Mouse (Mus musculus) limb, embryonic 14.5 days (tissue): Measurements from ENCODE around the gene Card19. TPM values are rescaled to one million over a fixed set of nuclear protein-coding genes. Genes with fewer than 3 reads are reported as not detected.

ENCODE experiments used
- ATAC-seq: fragments of 200-750 bp; cut with Nextera tagmentation; 2 replicates; pipeline ENCODE4 v1.8.0; 2017; ENCODE audit warnings: low read depth, moderate number of reproducible peaks, moderate TSS enrichment; ENCODE audit not compliant: low FRiP score
- DNase-seq: peaks from one replicate; pipeline ENCODE4 v3.0.0-alpha.2; 2015; ENCODE audit warnings: low spot score
- H3K27ac ChIP-seq: fragments of 300-500 bp; sonication (generic); replicated peaks from 2 replicates; pipeline ENCODE4 v1.5.1; 2014; ENCODE audit warnings: low read depth, mild to moderate bottlenecking, low read length, moderate library complexity, mixed read lengths
- H3K27me3 ChIP-seq: fragments of 300-500 bp; sonication (generic); 2 replicates; pipeline ENCODE4 v1.6.1; 2014; ENCODE audit warnings: low read length, mixed read lengths; ENCODE audit not compliant: control insufficient read depth, insufficient read depth
- H3K36me3 ChIP-seq: fragments of 300-500 bp; sonication (generic); 2 replicates; pipeline ENCODE4 v1.6.1; 2014; ENCODE audit warnings: mild to moderate bottlenecking, low read length, moderate library complexity, mixed read lengths; ENCODE audit not compliant: control insufficient read depth, insufficient read depth
- H3K4me1 ChIP-seq: fragments of 300-500 bp; sonication (generic); 2 replicates; pipeline ENCODE4 v1.6.1; 2014; ENCODE audit warnings: antibody characterized with exemption, low read length, mixed read lengths; ENCODE audit not compliant: control insufficient read depth, insufficient read depth
- H3K4me2 ChIP-seq: fragments of 300-500 bp; sonication (generic); replicated peaks from 2 replicates; pipeline ENCODE4 v1.6.1; 2014; ENCODE audit warnings: low read depth, mild to moderate bottlenecking, low read length, moderate library complexity; ENCODE audit not compliant: severe bottlenecking
- H3K4me3 ChIP-seq: fragments of 300-500 bp; sonication (generic); replicated peaks from 2 replicates; pipeline ENCODE4 v1.5.1; 2014; ENCODE audit warnings: low read length
- H3K9ac ChIP-seq: fragments of 300-500 bp; sonication (generic); 2 replicates; pipeline ENCODE4 v1.6.1; 2014; ENCODE audit warnings: mild to moderate bottlenecking, low read depth, low read length, moderate library complexity; ENCODE audit not compliant: severe bottlenecking
- H3K9me3 ChIP-seq: fragments of 300-500 bp; sonication (generic); 2 replicates; pipeline ENCODE4 v1.6.1; 2016; ENCODE audit warnings: low read length; ENCODE audit not compliant: control insufficient read depth
- POLR2A ChIP-seq: fragments of 200-500 bp; IDR thresholded peaks from 2 replicates; pipeline ENCODE4 v1.8.0; 2012; ENCODE audit warnings: inconsistent platforms, mild to moderate bottlenecking, moderate library complexity, borderline replicate concordance; ENCODE audit not compliant: insufficient read depth, insufficient read length; ENCODE audit errors: extremely low read depth
- WGBS: fragments of 180-500 bp; shearing (Covaris S2); extraction: QIAGEN DNeasy Blood & Tissue Kit; methylation state at CpG from one replicate; pipeline ENCODE4 v1.1.7; 2014; 5-methylcytosine and 5-hydroxymethylcytosine counted together
- polyA plus RNA-seq, 2 experiments: library from polyadenylated mRNA; depleted of rRNA in 1 of 2; stranded (reverse) in 1 of 2; unstranded in 1 of 2; fragments of >200 nt; fragmentation: Nextera tagmentation in 1 of 2; extraction: Ambion mirVana in 1 of 2; gene quantifications; 2 replicates each; pipeline versions ENCODE4 v1.2.1 to v1.2.3; 2012 to 2014

The Card19 gene
- polyA plus RNA-seq, 2 experiments, result 67.1 to 71.3 TPM

DNA sequence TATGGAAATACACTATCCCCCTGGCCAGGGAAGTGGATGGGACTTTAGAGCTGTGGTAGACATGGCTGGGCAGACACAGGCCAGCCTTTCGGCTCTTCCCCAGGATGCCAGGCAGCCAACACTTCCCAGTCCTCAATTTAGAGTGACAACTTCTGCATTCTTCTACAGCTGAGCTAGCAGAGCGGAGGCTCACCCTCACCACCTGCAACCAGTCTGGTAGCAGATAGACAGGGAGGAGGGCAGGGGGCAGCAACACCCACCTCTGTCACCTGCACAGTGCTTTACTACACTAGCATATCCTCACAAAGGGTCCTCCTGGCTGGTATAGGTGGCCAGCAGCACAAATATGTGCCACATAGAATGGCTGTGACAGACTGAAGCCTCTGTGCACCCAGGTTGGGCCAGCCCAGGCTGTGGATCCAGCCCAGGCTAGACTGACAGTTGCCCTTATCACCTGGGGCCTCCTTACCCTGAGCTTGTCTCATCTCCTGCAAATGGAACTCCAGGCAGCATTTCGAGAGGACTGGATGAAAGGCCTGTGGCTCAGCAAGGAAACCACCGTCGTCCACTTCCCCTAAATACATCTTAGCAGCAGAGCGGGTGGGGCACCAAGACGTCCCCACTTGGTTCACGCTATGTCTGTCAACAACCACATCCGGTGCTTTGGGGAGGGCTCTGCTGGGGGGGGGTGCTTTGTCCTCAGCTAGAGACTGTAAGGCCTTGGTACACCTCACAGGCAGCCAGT is 26.7 kb upstream of the Card19 start:
- Histone ChIP-seq H3K9ac (no peak overlapping the region), H3K27me3 (peaks cover 16% of the 10 kb centered on the region), H3K36me3 (no peaks in the 10 kb centered on the region), H3K4me1 (no peaks in the 10 kb centered on the region), H3K4me3 (no peak overlapping the region), H3K9me3 (no peaks in the 10 kb centered on the region), H3K4me2 (no peak overlapping the region), H3K27ac (no peak overlapping the region)
- ATAC-seq (no peak), DNase-seq (no peak)
- 65% methylated on average over 9 of the region's 9 CpGs for WGBS
- TF ChIP-seq POLR2A, result no peak

GRCm38 (mm10) chr13:49238737-49239136 is 22.9 kb upstream of the Card19 start:
- ATAC-seq (no peak), DNase-seq (no peak)
- Histone ChIP-seq H3K9me3 (no peaks in the 10 kb centered on the region), H3K4me2 (no peak overlapping the region), H3K27ac (no peak overlapping the region), H3K9ac (no peak overlapping the region), H3K4me1 (no peaks in the 10 kb centered on the region), H3K36me3 (no peaks in the 10 kb centered on the region), H3K4me3 (no peak overlapping the region), H3K27me3 (no peaks in the 10 kb centered on the region)
- 96% methylated on average over 8 of the region's 8 CpGs for WGBS
- TF ChIP-seq POLR2A, result no peak

DNA sequence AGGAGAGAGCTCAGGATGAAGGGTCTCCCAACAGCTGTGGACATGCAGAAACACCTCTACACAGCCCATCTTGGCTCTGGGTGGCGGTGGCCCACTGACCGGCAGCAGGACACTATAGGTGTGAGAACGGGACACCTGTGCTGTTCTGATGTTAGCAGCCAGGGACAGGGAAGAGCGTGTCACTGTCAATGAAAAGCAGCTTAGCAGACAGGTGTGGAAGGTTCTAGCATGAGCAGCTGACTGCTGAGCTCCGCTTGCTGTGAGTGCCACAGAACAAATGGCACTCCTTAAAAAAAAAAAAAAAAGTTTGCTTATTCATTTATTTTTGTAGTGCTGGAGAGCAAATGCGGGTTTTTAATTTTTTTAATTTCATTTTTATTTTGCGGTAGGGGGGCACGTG is 21.8 kb upstream of the Card19 start:
- Histone ChIP-seq H3K27ac (no peak overlapping the region), H3K4me2 (no peak overlapping the region), H3K27me3 (no peaks in the 10 kb centered on the region), H3K4me1 (no peaks in the 10 kb centered on the region), H3K4me3 (no peak overlapping the region), H3K9me3 (no peaks in the 10 kb centered on the region), H3K36me3 (no peaks in the 10 kb centered on the region), H3K9ac (no peak overlapping the region)
- 83% methylated on average over 8 of the region's 8 CpGs for WGBS
- no peak for DNase-seq
- no peak for ATAC-seq
- TF ChIP-seq POLR2A, result no peak

GRCm38 (mm10) chr13:49234711-49235110 is 18.9 kb upstream of the Card19 start:
- ATAC-seq (no peak), DNase-seq (no peak)
- H3K9ac ChIP-seq, result no peak overlapping the region
- no peak overlapping the region for H3K27ac ChIP-seq
- no peak for TF ChIP-seq POLR2A
- no peaks in the 10 kb centered on the region for H3K9me3 ChIP-seq
- H3K4me3 ChIP-seq, result no peak overlapping the region
- no peaks in the 10 kb centered on the region for H3K27me3 ChIP-seq
- no peaks in the 10 kb centered on the region for H3K4me1 ChIP-seq
- 94% methylated on average over 4 of the region's 4 CpGs for WGBS
- H3K4me2 ChIP-seq, result no peak overlapping the region
- no peaks in the 10 kb centered on the region for H3K36me3 ChIP-seq

GRCm38 (mm10) chr13:49233792-49234572 is 18.1 kb upstream of the Card19 start:
- WGBS, result 83% methylated on average over 8 of the region's 8 CpGs
- no peaks in the 10 kb centered on the region for H3K4me1 ChIP-seq
- no peak overlapping the region for H3K4me2 ChIP-seq
- no peak overlapping the region for H3K4me3 ChIP-seq
- H3K9ac ChIP-seq, result no peak overlapping the region
- ATAC-seq (no peak), DNase-seq (no peak)
- no peaks in the 10 kb centered on the region for H3K36me3 ChIP-seq
- H3K27ac ChIP-seq, result no peak overlapping the region
- H3K9me3 ChIP-seq, result no peaks in the 10 kb centered on the region
- H3K27me3 ChIP-seq, result no peaks in the 10 kb centered on the region
- no peak for TF ChIP-seq POLR2A
